Mouse (Mus musculus): ENCODE results near the gene Mink1.
A peak's percentile ranks its signal among the peaks of the same experiment; 100 is the strongest.

The Mink1 gene

DNA sequence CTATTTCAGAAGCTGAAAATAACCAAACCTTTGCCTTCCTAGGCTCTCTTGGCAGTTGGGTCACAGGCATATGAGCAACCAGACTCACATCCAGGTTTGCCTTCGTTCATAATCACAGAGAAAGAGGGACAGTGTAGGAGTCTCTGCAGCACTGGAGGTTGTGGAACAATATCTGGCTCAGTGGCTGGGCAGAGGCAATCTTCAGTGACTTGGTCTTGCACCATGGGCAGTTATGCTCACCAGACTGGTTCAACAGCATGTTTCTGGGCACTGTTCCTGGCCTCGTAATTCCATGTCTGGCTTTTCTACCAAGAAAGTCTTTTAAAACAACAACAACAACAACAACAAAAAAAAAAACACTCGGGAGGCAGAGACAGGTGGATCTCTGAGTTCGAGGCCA, 72.9 kb downstream of the Mink1 start:
- no peak for DNase-seq (ENCODE audit: low spot score in 2 of 2)

GRCm38 (mm10) chr11:70637764-70638163, 75.1 kb downstream of the Mink1 start:
- DNase-seq (ENCODE audit: low spot score in 2 of 2), result no peak

- no peak for DNase-seq (ENCODE audit: low spot score in 2 of 2)
These were observed 75.6 kb downstream of the Mink1 start for GRCm38 (mm10) chr11:70638293-70638692.

DNA sequence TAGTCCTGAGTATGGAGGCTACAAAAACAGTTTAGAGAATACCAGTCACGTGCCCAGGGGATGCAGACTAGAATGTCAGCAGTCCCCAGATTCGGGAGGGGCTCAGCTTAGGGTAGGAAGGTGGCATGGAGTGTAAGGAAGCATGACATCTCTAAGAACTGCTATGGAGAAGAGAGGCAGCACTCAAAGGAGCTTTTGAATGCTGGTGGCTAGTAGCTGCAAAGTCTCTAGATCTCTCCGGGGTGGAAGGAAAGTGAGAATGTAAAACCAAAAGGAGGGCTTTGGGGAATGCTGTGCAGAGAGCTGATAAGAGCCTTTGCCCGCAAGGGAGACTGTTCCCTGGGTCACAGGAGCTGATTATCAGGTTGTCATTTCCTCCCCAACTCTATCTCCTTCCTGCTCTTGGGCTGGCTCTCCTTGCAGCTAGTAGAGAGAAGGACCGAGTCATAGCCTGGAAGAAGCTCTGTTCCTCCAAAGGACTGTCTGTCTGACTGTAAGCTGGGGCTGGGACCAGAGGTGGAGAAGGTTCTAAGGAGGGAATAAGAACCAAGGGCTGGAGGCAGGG, 76.1 kb downstream of the Mink1 start, which contains the start of gene Gp1ba:
TSS of gene Gp1ba (plus strand) at position 409 of the 565 bp plus-strand sequence.
- no peak for DNase-seq (ENCODE audit: low spot score in 2 of 2)

DNA sequence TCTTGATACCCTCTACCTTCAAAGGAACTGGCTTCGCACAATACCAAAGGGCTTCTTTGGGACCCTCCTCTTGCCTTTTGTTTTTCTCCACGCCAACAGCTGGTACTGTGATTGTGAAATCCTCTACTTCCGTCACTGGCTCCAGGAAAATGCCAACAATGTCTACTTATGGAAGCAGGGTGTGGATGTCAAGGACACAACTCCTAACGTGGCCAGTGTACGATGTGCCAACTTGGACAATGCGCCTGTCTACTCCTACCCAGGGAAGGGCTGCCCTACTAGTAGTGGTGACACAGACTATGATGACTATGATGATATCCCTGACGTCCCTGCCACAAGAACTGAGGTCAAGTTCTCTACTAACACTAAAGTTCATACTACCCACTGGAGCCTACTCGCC, 77.3 kb downstream of the Mink1 start:
- no peak for DNase-seq (ENCODE audit: low spot score in 2 of 2)

DNA sequence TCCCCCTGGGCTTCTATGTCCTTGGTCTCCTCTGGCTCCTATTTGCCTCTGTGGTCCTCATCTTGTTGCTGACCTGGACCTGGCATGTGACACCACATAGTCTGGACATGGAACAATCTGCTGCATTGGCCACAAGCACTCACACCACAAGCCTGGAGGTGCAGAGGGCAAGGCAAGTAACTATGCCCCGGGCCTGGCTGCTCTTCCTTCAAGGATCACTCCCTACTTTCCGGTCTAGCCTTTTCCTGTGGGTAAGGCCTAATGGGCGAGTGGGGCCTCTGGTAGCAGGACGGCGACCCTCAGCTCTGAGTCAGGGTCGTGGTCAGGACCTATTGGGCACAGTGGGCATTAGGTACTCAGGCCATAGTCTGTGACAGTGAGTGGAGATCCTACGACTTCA, 78.6 kb downstream of the Mink1 start:
- no peak for DNase-seq (ENCODE audit: low spot score in 2 of 2)

DNA sequence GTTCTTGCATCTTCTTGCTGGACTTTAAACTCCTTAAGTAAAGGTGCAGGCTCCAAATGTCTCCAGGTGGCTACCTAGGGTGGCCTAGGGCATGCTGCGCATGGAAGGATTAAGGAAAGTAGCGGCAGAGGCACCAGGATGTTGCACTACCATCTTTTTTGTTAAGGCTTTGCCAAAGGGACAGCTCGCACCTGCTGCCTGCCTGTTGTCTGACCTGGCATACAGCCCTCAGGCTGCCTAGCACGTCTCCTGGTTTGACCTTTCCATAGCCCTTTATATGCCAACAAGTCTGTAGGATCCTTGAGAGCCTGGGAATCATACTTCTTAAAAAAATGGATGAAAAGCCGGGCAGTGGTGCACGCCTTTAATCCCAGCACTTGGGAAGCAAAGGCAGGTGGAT, 80.4 kb downstream of the Mink1 start:
- no peak for DNase-seq (ENCODE audit: low spot score in 2 of 2)

GRCm38 (mm10) chr11:70644564-70645103, 82.0 kb downstream of the Mink1 start:
- no peak for DNase-seq (ENCODE audit: low spot score in 2 of 2)

- no peak for DNase-seq (ENCODE audit: low spot score in 2 of 2)
These were observed 83.0 kb downstream of the Mink1 start for GRCm38 (mm10) chr11:70645461-70646258.

GRCm38 (mm10) chr11:70646259-70646555, 83.5 kb downstream of the Mink1 start:
- no peak for DNase-seq (ENCODE audit: low spot score in 2 of 2)

- peak; percentile 97 to 98 for DNase-seq (ENCODE audit: low spot score in 2 of 2)
These were observed 84.3 kb downstream of the Mink1 start, which contains the start of the genes Rnf167 and Slc25a11 for GRCm38 (mm10) chr11:70646691-70647650. Gene Rnf167, plus strand, starts transcription at chr11:70647235. Gene Slc25a11, minus strand, starts transcription at chr11:70647479.

- peak; percentile 57 to 63 for DNase-seq (ENCODE audit: low spot score in 2 of 2)
These were observed 85.2 kb downstream of the Mink1 start for GRCm38 (mm10) chr11:70647716-70648420.

- no peak for DNase-seq (ENCODE audit: low spot score in 2 of 2)
These were observed 85.8 kb downstream of the Mink1 start for GRCm38 (mm10) chr11:70648512-70648911.

- no peak for DNase-seq (ENCODE audit: low spot score in 2 of 2)
These were observed 86.6 kb downstream of the Mink1 start for GRCm38 (mm10) chr11:70649185-70649734.

DNA sequence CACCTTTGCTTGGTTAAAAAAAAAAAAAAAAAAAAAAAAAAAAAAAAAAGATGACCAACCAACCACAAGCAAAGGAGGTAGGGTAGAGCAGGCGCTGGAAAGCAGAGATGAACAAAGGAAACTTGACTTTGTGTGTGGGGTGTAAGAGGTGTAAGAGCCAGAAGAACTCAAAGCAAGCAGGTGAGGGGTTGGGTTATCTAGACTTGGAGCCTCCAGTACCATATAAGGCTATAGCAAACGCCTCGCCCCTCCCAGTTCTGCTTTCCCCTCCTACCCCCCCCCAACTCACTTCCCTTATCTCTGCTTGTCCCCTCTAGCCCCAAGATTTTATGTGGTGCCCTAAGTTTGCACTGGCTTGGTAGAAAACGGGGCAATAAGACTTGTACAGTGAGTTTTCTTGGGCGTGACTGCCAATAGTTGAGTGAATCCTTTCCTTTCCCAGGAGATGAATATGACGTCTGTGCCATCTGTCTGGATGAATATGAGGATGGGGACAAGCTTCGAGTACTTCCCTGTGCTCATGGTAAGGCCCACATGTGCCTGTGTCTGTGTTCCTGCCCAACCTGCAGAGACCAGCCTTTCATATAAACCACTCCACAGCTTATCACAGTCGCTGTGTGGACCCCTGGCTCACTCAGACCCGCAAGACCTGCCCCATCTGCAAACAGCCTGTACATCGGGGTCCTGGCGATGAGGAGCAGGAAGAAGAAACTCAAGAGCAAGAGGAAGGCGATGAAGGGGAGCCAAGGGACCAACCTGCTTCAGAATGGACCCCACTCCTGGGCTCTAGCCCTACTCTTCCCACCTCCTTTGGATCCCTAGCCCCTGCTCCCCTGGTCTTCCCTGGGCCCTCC, 87.9 kb downstream of the Mink1 start:
- DNase-seq (ENCODE audit: low spot score in 2 of 2), result peak; percentile 45

GRCm38 (mm10) chr11:70651391-70651790, 88.7 kb downstream of the Mink1 start:
- DNase-seq (ENCODE audit: low spot score in 2 of 2), result no peak

GRCm38 (mm10) chr11:70652029-70652883, 89.6 kb downstream of the Mink1 start:
- peak; percentile 63 to 64 for DNase-seq (ENCODE audit: low spot score in 2 of 2)

GRCm38 (mm10) chr11:70652884-70653344, 90.2 kb downstream of the Mink1 start:
- no peak for DNase-seq (ENCODE audit: low spot score in 2 of 2)
